Mouse (Mus musculus) hindbrain, embryonic 16.5 days (tissue): Measurements from ENCODE around the gene Wfdc6b. TPM values are rescaled to one million over a fixed set of nuclear protein-coding genes. Genes with fewer than 3 reads are reported as not detected.

ENCODE experiments used
- ATAC-seq: fragments of 200-750 bp; cut with Nextera tagmentation; 2 replicates; pipeline ENCODE4 v1.8.0; 2017; ENCODE audit warnings: moderate TSS enrichment, moderate library complexity
- H3K27ac ChIP-seq: fragments of 300-500 bp; sonication (generic); 2 replicates; pipeline ENCODE4 v1.5.1; 2014; ENCODE audit warnings: low read depth, mild to moderate bottlenecking, control low read depth, low read length, moderate library complexity
- H3K27me3 ChIP-seq: fragments of 300-500 bp; sonication (generic); replicated peaks from 2 replicates; pipeline ENCODE4 v1.6.1; 2014; ENCODE audit warnings: low read length; ENCODE audit not compliant: control insufficient read depth, insufficient read depth
- H3K36me3 ChIP-seq: fragments of 300-500 bp; sonication (generic); 2 replicates; pipeline ENCODE4 v1.6.1; 2014; ENCODE audit warnings: mild to moderate bottlenecking, low read length, moderate library complexity, mixed read lengths; ENCODE audit not compliant: control insufficient read depth, insufficient read depth
- H3K4me1 ChIP-seq: fragments of 300-500 bp; sonication (generic); 2 replicates; pipeline ENCODE4 v1.6.1; 2014; ENCODE audit warnings: low read depth, low read length; ENCODE audit not compliant: control insufficient read depth, insufficient read depth
- H3K4me2 ChIP-seq: fragments of 300-500 bp; sonication (generic); 2 replicates; pipeline ENCODE4 v1.6.1; 2014; ENCODE audit warnings: mild to moderate bottlenecking, low read length, control low read depth, moderate library complexity
- H3K4me3 ChIP-seq: fragments of 300-500 bp; sonication (generic); 2 replicates; pipeline ENCODE4 v1.5.1; 2014; ENCODE audit warnings: mild to moderate bottlenecking, low read length, control low read depth, moderate library complexity
- H3K9ac ChIP-seq: fragments of 300-500 bp; sonication (generic); 2 replicates; pipeline ENCODE4 v1.6.1; 2014; ENCODE audit warnings: low read depth, mild to moderate bottlenecking, control low read depth, low read length, moderate library complexity
- H3K9me3 ChIP-seq: fragments of 300-500 bp; sonication (generic); 2 replicates; pipeline ENCODE4 v1.6.1; 2014; ENCODE audit warnings: mild to moderate bottlenecking, low read length, moderate library complexity; ENCODE audit not compliant: control insufficient read depth
- WGBS: fragments of 180-500 bp; shearing (Covaris S2); extraction: QIAGEN DNeasy Blood & Tissue Kit; methylation state at CpG from one replicate; pipeline ENCODE4 v1.1.7; 2014; 5-methylcytosine and 5-hydroxymethylcytosine counted together
- polyA plus RNA-seq: library from polyadenylated mRNA; unstranded; fragments of >200 nt; fragmentation: Nextera tagmentation; extraction: Ambion mirVana; gene quantifications from 2 replicates; pipeline ENCODE4 v1.2.1, GENCODE M21; 2015

Wfdc6b gene
- polyA plus RNA-seq, 1 experiment from 2014 or later = not detected

- Histone ChIP-seq H3K9me3 (no peaks in the 10 kb centered on the region), H3K27ac (no peak overlapping the region), H3K27me3 (no peaks in the 10 kb centered on the region), H3K36me3 (no peaks in the 10 kb centered on the region), H3K4me1 (no peaks in the 10 kb centered on the region), H3K9ac (no peak overlapping the region), H3K4me2 (no peak overlapping the region), H3K4me3 (no peak overlapping the region)
- 68% methylated on average over 13 of the region's 13 CpGs for WGBS
- no peak for ATAC-seq
Measured at GRCm38 (mm10) chr2:164641881-164642673, 28.8 kb downstream of the Wfdc6b start.

- ATAC-seq = no peak
- H3K4me1 ChIP-seq = no peaks in the 10 kb centered on the region
- H3K9me3 ChIP-seq = no peaks in the 10 kb centered on the region
- H3K36me3 ChIP-seq = no peaks in the 10 kb centered on the region
- WGBS = 20% methylated on average over 11 of the region's 11 CpGs
- no peaks in the 10 kb centered on the region for H3K27me3 ChIP-seq
- no peak within 1 kb of the TSS for H3K27ac ChIP-seq
- no peak within 1 kb of the TSS for H3K4me2 ChIP-seq
- H3K4me3 ChIP-seq = no peak within 1 kb of the TSS
- H3K9ac ChIP-seq = no peak within 1 kb of the TSS
Measured at GRCm38 (mm10) chr2:164655858-164656257, 42.5 kb downstream of the Wfdc6b start, which contains the start of gene Wfdc10. Gene Wfdc10, plus strand, starts transcription at chr2:164656046.

- Histone ChIP-seq H3K4me3 (no peak within 1 kb of the TSS), H3K36me3 (no peaks in the 10 kb centered on the region), H3K4me2 (no peak within 1 kb of the TSS), H3K27ac (no peak within 1 kb of the TSS), H3K27me3 (no peaks in the 10 kb centered on the region), H3K9ac (no peak within 1 kb of the TSS), H3K4me1 (no peaks in the 10 kb centered on the region), H3K9me3 (no peaks in the 10 kb centered on the region)
- WGBS = 86% methylated on average over 9 of the region's 9 CpGs
- no peak for ATAC-seq
Measured at GRCm38 (mm10) chr2:164656483-164656882, 43.2 kb downstream of the Wfdc6b start, which contains the start of gene Wfdc9. Gene Wfdc9, minus strand, starts transcription at chr2:164656583.

- no peak overlapping the region for H3K4me3 ChIP-seq
- H3K9ac ChIP-seq = no peak overlapping the region
- no peaks in the 10 kb centered on the region for H3K27me3 ChIP-seq
- H3K9me3 ChIP-seq = no peaks in the 10 kb centered on the region
- no peak for ATAC-seq
- no peaks in the 10 kb centered on the region for H3K4me1 ChIP-seq
- H3K36me3 ChIP-seq = no peaks in the 10 kb centered on the region
- H3K27ac ChIP-seq = no peak overlapping the region
- H3K4me2 ChIP-seq = no peak overlapping the region
- WGBS = 93% methylated on average over 7 of the region's 7 CpGs
Measured at GRCm38 (mm10) chr2:164664851-164665250, 51.5 kb downstream of the Wfdc6b start.

Other genes starting within 250 kb of the Wfdc6b start
- 0.66 and 0.75 TPM in 2 replicates for gene Slpi, start 224.4 kb upstream of the Wfdc6b start, polyA plus RNA-seq
- gene Rbpjl, start 210.4 kb upstream of the Wfdc6b start, polyA plus RNA-seq = 0.06 and 0.15 TPM in 2 replicates
- gene Matn4, start 208.4 kb upstream of the Wfdc6b start, polyA plus RNA-seq = 3.8 TPM in 2 replicates
- 13.0 and 15.3 TPM in 2 replicates for gene Sdc4, start 169.6 kb upstream of the Wfdc6b start, polyA plus RNA-seq
- 89.7 and 95.6 TPM in 2 replicates for gene Sys1, start 156.6 kb upstream of the Wfdc6b start, polyA plus RNA-seq
- gene Gm20458, start 152.6 kb upstream of the Wfdc6b start, polyA plus RNA-seq = 4.1 and 12.3 TPM in 2 replicates
- not detected in 2 replicates for gene Trp53tg5, start 139.8 kb upstream of the Wfdc6b start, polyA plus RNA-seq
- 23.8 and 27.3 TPM in 2 replicates for gene Dbndd2, start 127.4 kb upstream of the Wfdc6b start, polyA plus RNA-seq
- gene Pigt, start 116.0 kb upstream of the Wfdc6b start, polyA plus RNA-seq = 97.7 and 101 TPM in 2 replicates
- gene Wfdc2, start 51.1 kb upstream of the Wfdc6b start, polyA plus RNA-seq = 2.9 TPM in 2 replicates
- gene Spint3, start 40.1 kb upstream of the Wfdc6b start, polyA plus RNA-seq = not detected in 2 replicates
- 0.20 TPM in 2 replicates for gene Wfdc6a, start 28.1 kb upstream of the Wfdc6b start, polyA plus RNA-seq
- not detected in 2 replicates for gene Eppin, start 19.9 kb upstream of the Wfdc6b start, polyA plus RNA-seq
- gene Wfdc8, start 104 bp downstream of the Wfdc6b start, polyA plus RNA-seq = not detected in 2 replicates
- gene Wfdc16, start 25.3 kb downstream of the Wfdc6b start, polyA plus RNA-seq = not detected in 2 replicates
- not detected in 2 replicates for gene Wfdc10, start 42.5 kb downstream of the Wfdc6b start, polyA plus RNA-seq
- gene Wfdc9, start 43.1 kb downstream of the Wfdc6b start, polyA plus RNA-seq = not detected in 2 replicates
- gene Wfdc11, start 60.6 kb downstream of the Wfdc6b start, polyA plus RNA-seq = not detected in 2 replicates
- 0.15 TPM in 1 of 2 replicates, not detected in the other for gene Wfdc13, start 71.6 kb downstream of the Wfdc6b start, polyA plus RNA-seq
- not detected in 2 replicates for gene Spint4, start 85.0 kb downstream of the Wfdc6b start, polyA plus RNA-seq
- gene Spint5, start 101.8 kb downstream of the Wfdc6b start, polyA plus RNA-seq = not detected in 2 replicates
- 1.6 and 1.7 TPM in 2 replicates for gene Wfdc3, start 132.4 kb downstream of the Wfdc6b start, polyA plus RNA-seq
- gene Dnttip1, start 132.5 kb downstream of the Wfdc6b start, polyA plus RNA-seq = 55.9 and 60.0 TPM in 2 replicates
- 69.0 and 75.0 TPM in 2 replicates for gene Ube2c, start 156.4 kb downstream of the Wfdc6b start, polyA plus RNA-seq
- 0.68 and 44.8 TPM in 2 replicates for gene Tnnc2, start 166.4 kb downstream of the Wfdc6b start, polyA plus RNA-seq
- gene Snx21, start 172.3 kb downstream of the Wfdc6b start, polyA plus RNA-seq = 45.3 and 47.5 TPM in 2 replicates
- 22.2 TPM in 2 replicates for gene Acot8, start 191.4 kb downstream of the Wfdc6b start, polyA plus RNA-seq
- 16.4 and 17.1 TPM in 2 replicates for gene Zswim3, start 191.6 kb downstream of the Wfdc6b start, polyA plus RNA-seq
- gene Zswim1, start 209.2 kb downstream of the Wfdc6b start, polyA plus RNA-seq = 26.1 and 32.7 TPM in 2 replicates
- not detected in 2 replicates for gene Spata25, start 215.0 kb downstream of the Wfdc6b start, polyA plus RNA-seq
- 108 and 114 TPM in 2 replicates for gene Ctsa, start 219.4 kb downstream of the Wfdc6b start, polyA plus RNA-seq
- 6.7 and 7.8 TPM in 2 replicates for gene Neurl2, start 219.9 kb downstream of the Wfdc6b start, polyA plus RNA-seq
- gene Pltp, start 244.2 kb downstream of the Wfdc6b start, polyA plus RNA-seq = 127 and 140 TPM in 2 replicates